Mouse (Mus musculus): Measurements from ENCODE around the gene Batf.

DNA sequence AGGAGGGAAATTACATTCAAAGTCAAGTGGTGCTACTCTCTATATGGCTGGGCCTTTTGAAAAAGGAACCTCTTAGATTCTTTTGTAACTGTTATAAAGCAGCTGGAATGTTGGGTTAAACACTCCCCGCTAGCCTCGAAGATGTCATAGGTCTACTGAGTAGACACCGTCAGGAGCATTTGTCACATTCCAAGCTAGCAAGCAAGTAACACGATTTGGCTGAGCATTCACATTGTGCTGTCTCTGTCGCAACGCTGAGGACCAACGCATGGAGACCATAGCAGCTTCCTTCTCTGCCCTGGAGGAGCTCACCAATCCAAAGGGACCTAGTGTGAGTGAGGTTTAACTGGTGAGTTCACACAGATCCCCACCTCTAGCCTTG, 14.4 kb downstream of the Batf start:
- TF ChIP-seq CTCF (IDR thresholded peaks at IDR 0.05; ENCODE audit: low read depth, low read length) (no peak), TAL1 (conservative IDR thresholded peaks at IDR 0.05; ENCODE audit: low read depth, low read length) (no peak), POLR2AphosphoS5 (IDR thresholded peaks at IDR 0.05; ENCODE audit: insufficient replicate concordance, low read depth, low read length) (no peak), GATA1 (IDR thresholded peaks at IDR 0.05; ENCODE audit: borderline replicate concordance, low read length) (no peak)

All from G1E (cell line).